Mouse (Mus musculus) C2C12 (cell line): ENCODE measurements around the gene Slc39a11. TPM values are rescaled to one million over a fixed set of nuclear protein-coding genes. Genes with fewer than 3 reads are reported as not detected.

Experiments used
- H3K27me3 ChIP-seq: one replicate; pipeline ENCODE4 v1.6.1; 2011; ENCODE audit not compliant: control insufficient read depth, insufficient read depth, insufficient read length
- H3K36me3 ChIP-seq: one replicate; pipeline ENCODE4 v1.6.1; 2011; ENCODE audit not compliant: control insufficient read depth, insufficient read depth
- H3K4me3 ChIP-seq: one replicate; pipeline ENCODE4 v1.5.1; 2011; ENCODE audit warnings: mild to moderate bottlenecking, control low read depth; ENCODE audit not compliant: poor library complexity, insufficient read depth, severe bottlenecking
- H3K79me2 ChIP-seq: one replicate; pipeline ENCODE4 v1.6.1; 2011; ENCODE audit not compliant: control insufficient read depth, insufficient read depth
- H3K79me3 ChIP-seq: one replicate; pipeline ENCODE4 v1.6.1; 2011; ENCODE audit warnings: low read depth, control low read depth
- H3ac ChIP-seq: one replicate; pipeline ENCODE3; 2011; ENCODE audit warnings: low read depth; ENCODE audit not compliant: control insufficient read depth, insufficient read length
- CEBPB ChIP-seq: IDR thresholded peaks from one replicate; pipeline ENCODE4 v1.6.1; 2011; ENCODE audit warnings: low read depth, mild to moderate bottlenecking, control low read depth, moderate library complexity
- CTCF ChIP-seq: IDR thresholded peaks from one replicate; pipeline ENCODE4 v1.5.1; 2011; ENCODE audit not compliant: control insufficient read depth, insufficient read depth, insufficient read length
- FOSL1 ChIP-seq: IDR thresholded peaks from one replicate; pipeline ENCODE4 v1.8.0; 2011; ENCODE audit warnings: mild to moderate bottlenecking, low read length; ENCODE audit not compliant: poor library complexity, insufficient read depth, severe bottlenecking
- MAX ChIP-seq: IDR thresholded peaks from one replicate; pipeline ENCODE4 v1.6.1; 2011; ENCODE audit warnings: mild to moderate bottlenecking, control low read depth
- MYOD1 ChIP-seq: IDR thresholded peaks from one replicate; pipeline ENCODE4 v1.6.1; 2011; ENCODE audit warnings: low read depth; ENCODE audit not compliant: control insufficient read depth, insufficient read length
- MYOG ChIP-seq: IDR thresholded peaks from one replicate; pipeline ENCODE4 v1.6.1; 2011; ENCODE audit not compliant: control insufficient read depth, insufficient read length; ENCODE audit errors: extremely low read depth
- USF1 ChIP-seq: IDR thresholded peaks from one replicate; pipeline ENCODE4 v1.6.1; 2011; ENCODE audit warnings: low read depth, mild to moderate bottlenecking, control low read depth, moderate library complexity
- polyA plus RNA-seq: library from polyadenylated mRNA; unstranded; fragments of >200 nt; fragmentation: generic; extraction: Trizol; gene quantifications from one replicate; pipeline ENCODE4 v1.2.1, GENCODE M21; 2012; ENCODE audit warnings: missing spikeins

Slc39a11 gene
- polyA plus RNA-seq, 1 experiment: 10.0 TPM

DNA sequence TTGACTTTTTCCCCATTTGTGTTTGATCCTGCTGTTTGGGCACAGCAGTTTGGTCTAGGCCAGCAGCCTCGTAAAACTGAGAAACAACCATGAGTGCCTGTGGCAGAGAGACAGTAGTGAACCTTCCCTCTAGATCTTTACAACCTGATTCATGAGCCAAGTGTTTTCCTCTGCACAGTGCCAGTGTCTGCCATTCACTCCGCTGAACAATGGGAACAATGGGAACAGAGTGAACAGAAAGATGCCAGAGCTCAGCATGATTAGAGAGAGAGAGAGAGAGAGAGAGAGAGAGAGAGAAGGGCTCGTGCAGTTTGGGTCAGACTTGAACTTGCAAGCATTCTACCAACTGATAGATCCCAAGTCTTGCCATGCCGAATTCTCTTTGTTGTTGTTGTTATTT is 199.2 kb downstream of the Slc39a11 start:
- H3ac ChIP-seq: no peak overlapping the region
- H3K4me3 ChIP-seq: no peak overlapping the region
- H3K79me3 ChIP-seq: no peaks in the 10 kb centered on the region
- H3K36me3 ChIP-seq: no peaks in the 10 kb centered on the region
- no peak for TF ChIP-seq FOSL1
- TF ChIP-seq CTCF: no peak
- TF ChIP-seq USF1: no peak
- TF ChIP-seq MYOD1: no peak
- TF ChIP-seq MYOG: no peak
- no peak for TF ChIP-seq CEBPB
- TF ChIP-seq MAX: no peak
- H3K27me3 ChIP-seq: no peaks in the 10 kb centered on the region
- H3K79me2 ChIP-seq: no peaks in the 10 kb centered on the region

DNA sequence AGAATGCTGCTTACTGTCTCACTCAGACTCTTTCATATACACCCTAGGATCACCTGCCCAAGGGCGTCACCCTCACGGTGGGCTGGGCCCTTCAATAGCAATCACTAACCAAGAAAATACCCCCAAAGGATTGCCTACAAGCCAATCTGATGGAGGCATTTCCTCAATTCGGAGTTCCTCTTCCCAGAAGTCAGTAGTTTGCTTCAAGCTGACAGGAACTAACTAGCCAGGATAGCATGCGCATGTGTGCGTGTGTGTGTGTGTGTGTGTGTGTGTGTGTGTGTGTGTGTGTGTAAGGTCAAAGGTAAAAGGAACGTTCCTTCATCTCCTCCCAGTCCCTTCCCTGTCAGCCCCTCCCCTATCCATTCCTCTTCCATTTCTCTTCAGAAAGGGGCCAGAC is 199.9 kb downstream of the Slc39a11 start:
- no peak for TF ChIP-seq MAX
- Histone ChIP-seq H3K79me2 (no peaks in the 10 kb centered on the region), H3K4me3 (no peak overlapping the region), H3K79me3 (no peaks in the 10 kb centered on the region), H3K27me3 (no peaks in the 10 kb centered on the region), H3ac (no peak overlapping the region), H3K36me3 (no peaks in the 10 kb centered on the region)

DNA sequence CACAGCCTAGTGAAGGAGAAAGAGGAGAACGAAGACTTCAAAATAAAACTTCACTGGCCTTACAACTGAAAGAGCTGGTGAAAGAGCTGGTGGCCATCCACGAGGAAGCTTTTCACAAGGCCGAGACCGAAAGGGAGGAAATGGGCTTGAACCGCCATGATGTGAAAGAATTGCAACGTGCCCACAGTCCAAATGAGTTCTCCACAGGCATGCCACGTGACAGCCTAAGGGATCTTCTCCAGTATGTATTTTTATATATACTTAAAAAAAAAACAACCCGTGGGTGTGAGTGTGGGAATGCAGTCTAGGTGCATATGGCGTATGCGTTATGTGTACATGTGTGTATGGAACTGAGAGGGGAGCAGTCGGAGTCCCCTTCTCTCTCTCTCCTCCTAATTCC is 207.8 kb downstream of the Slc39a11 start:
- H3ac ChIP-seq: no peak overlapping the region
- H3K36me3 ChIP-seq: no peaks in the 10 kb centered on the region
- no peaks in the 10 kb centered on the region for H3K79me2 ChIP-seq
- TF ChIP-seq MYOG (no peak), CEBPB (no peak), MYOD1 (no peak), FOSL1 (no peak), USF1 (no peak), MAX (no peak)
- H3K79me3 ChIP-seq: no peaks in the 10 kb centered on the region
- no peaks in the 10 kb centered on the region for H3K27me3 ChIP-seq
- no peak overlapping the region for H3K4me3 ChIP-seq

DNA sequence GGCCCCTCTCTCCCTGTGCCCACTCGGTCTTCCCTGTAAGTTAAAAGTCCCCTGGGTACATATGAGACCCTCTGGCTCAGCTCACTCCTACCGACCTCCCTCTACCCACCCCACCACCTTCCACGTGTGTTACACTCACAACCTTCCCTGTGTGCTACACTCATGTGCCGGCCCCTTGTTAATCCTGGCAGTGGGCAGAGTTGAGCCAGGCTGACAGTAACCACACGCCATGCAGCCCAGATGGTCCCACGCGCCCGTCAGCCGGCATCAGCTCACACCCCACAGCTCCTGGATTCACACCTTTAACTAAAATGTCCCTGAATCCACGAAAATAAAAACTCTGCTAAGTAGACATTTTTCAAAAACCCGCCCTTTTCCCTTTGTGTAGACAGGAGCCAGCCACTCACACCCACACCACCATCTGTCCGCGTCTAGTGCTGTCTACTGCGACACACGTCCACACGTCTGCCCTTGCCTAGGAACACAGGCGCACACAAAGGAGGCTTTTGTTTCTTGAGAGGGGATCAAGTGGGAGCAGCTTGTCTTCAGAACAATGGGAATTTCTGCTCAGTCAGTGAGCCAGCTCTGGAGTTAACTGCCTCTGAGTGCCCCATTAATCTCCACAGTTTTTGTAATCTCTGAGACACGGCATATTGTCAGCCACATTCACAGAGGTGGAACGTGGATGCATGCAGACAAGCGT is 210.4 kb downstream of the Slc39a11 start:
- Histone ChIP-seq H3K27me3 (no peaks in the 10 kb centered on the region), H3K4me3 (no peak overlapping the region), H3ac (no peak overlapping the region), H3K36me3 (no peaks in the 10 kb centered on the region), H3K79me3 (no peaks in the 10 kb centered on the region), H3K79me2 (no peaks in the 10 kb centered on the region)
- no peak for TF ChIP-seq FOSL1
- TF ChIP-seq MYOG: no peak
- TF ChIP-seq MAX: no peak
- TF ChIP-seq MYOD1: no peak
- TF ChIP-seq CTCF: no peak
- no peak for TF ChIP-seq USF1
- TF ChIP-seq CEBPB: no peak

DNA sequence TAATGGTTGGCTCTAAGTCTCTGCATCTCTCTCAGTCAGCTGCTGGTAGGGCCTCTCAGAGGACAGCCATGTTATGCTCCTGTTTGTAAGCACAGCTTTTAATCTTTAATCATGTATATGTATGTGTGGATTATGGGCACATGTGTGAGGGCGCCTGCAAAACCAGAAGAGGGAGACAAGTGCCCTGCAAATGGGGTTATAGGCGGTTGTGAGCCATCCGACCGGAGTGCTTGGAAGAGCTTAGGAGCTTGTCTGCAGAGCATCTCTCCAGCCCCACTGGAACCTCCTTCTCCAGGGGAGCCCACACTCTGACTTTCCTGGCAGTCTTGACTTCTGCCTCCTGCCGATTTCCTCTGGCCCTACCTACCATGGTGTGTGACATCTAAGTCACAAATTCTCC is 211.0 kb downstream of the Slc39a11 start:
- no peaks in the 10 kb centered on the region for H3K79me2 ChIP-seq
- no peaks in the 10 kb centered on the region for H3K36me3 ChIP-seq
- no peaks in the 10 kb centered on the region for H3K79me3 ChIP-seq
- no peak overlapping the region for H3K4me3 ChIP-seq
- no peaks in the 10 kb centered on the region for H3K27me3 ChIP-seq
- H3ac ChIP-seq: no peak overlapping the region
- no peak for TF ChIP-seq MYOG
- no peak for TF ChIP-seq CTCF
- TF ChIP-seq FOSL1: no peak
- TF ChIP-seq MYOD1: no peak
- no peak for TF ChIP-seq MAX
- TF ChIP-seq USF1: no peak
- TF ChIP-seq CEBPB: no peak

DNA sequence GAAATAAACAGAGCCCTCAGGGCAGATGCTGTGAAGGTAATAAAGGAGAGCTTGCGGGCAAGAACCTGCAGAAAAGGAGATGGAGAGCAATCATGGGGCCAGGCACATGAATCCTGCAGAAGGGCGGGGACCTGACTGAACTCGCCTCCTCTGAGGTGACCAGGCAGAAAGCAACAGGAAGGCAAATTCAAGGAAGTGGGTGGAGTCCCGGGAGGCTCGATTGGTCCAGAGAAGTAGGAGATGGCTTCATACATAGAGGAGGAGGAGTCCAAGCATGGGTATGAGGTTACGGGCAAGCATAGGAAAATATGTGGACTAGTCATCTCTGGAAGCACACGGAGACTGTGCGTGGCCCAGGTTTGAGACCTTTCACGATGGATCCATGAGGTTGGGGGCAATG is 212.5 kb downstream of the Slc39a11 start:
- H3K27me3 ChIP-seq: no peaks in the 10 kb centered on the region
- no peak overlapping the region for H3K4me3 ChIP-seq
- no peak overlapping the region for H3ac ChIP-seq
- TF ChIP-seq MYOG (no peak), CTCF (no peak), USF1 (no peak), CEBPB (no peak), MYOD1 (no peak), MAX (no peak), FOSL1 (no peak)
- H3K36me3 ChIP-seq: no peaks in the 10 kb centered on the region
- no peaks in the 10 kb centered on the region for H3K79me2 ChIP-seq
- H3K79me3 ChIP-seq: no peaks in the 10 kb centered on the region
